In genomic region chr10:111881339-111882211, GRCm38 (mm10) we compare ENCODE assay signal across 12 mouse cellular contexts.
DNase-seq lines count a peak whose midpoint lies in the region; ATAC-seq lines count a peak whose summit lies in the region.
"Had no signal": no experiment of that assay in that cellular context is flagged by ENCODE, and none has a peak within 500 bp of the region (broad histone marks: within the 10 kb centered on the region; RNA-seq: fewer than 3 reads in every experiment).

No protein-coding gene starts in this region.

- H3K27me3 ChIP-seq in embryonic facial prominence, embryonic 13.5 days: no peaks in the 10 kb centered on the region
- no peaks in the 10 kb centered on the region for H3K27me3 ChIP-seq in hindbrain, embryonic 16.5 days (replicated peaks; ENCODE audit: control insufficient read depth, insufficient read depth, low read length)
- no peaks in the 10 kb centered on the region for H3K27me3 ChIP-seq in midbrain, embryonic 15.5 days (replicated peaks)
- H3K27me3 ChIP-seq: Patski; stomach, embryonic 15.5 days had no signal

- no peak overlapping the region for H3K27ac ChIP-seq in embryonic facial prominence, embryonic 13.5 days
- H3K27ac ChIP-seq in hindbrain, embryonic 16.5 days (ENCODE audit: low read depth, low read length): no peak overlapping the region
- H3K27ac ChIP-seq in midbrain, embryonic 15.5 days: peak overlapping the region; percentile 29; the same call in 1 of the 2 replicates
- H3K27ac ChIP-seq: stomach, embryonic 15.5 days had no signal

- no peaks in the 10 kb centered on the region for H3K9me3 ChIP-seq in embryonic facial prominence, embryonic 13.5 days
- no peaks in the 10 kb centered on the region for H3K9me3 ChIP-seq in hindbrain, embryonic 16.5 days (ENCODE audit: control insufficient read depth, low read length)
- no peaks in the 10 kb centered on the region for H3K9me3 ChIP-seq in midbrain, embryonic 15.5 days
- H3K9me3 ChIP-seq: stomach, embryonic 15.5 days had no signal

- DNase-seq in frontal cortex, postnatal 14 days (ENCODE audit: low spot score in 2 of 2): no peak
- no peak for DNase-seq in c-Kit-positive CD71-positive TER-119-positive erythroid progenitor cells, embryonic 14.5 days (ENCODE audit: low spot score)
- DNase-seq in cerebellum, postnatal 36 days: no peak
- DNase-seq in adrenal gland, adult (ENCODE audit: inconsistent age in 2 of 2, low spot score in 1 of 2): no peak
- DNase-seq: B cell, adult 2 months; lung, adult 18-20 months had no signal

- peak overlapping the region; percentile 39 for H3K4me2 ChIP-seq in embryonic facial prominence, embryonic 13.5 days
- peak overlapping the region; percentile 47 for H3K4me2 ChIP-seq in hindbrain, embryonic 16.5 days (ENCODE audit: low read length)
- H3K4me2 ChIP-seq in midbrain, embryonic 15.5 days: peak overlapping the region; percentile 46
- H3K4me2 ChIP-seq: stomach, embryonic 15.5 days had no signal

- no peak overlapping the region for H3K9ac ChIP-seq in embryonic facial prominence, embryonic 13.5 days
- H3K9ac ChIP-seq in hindbrain, embryonic 16.5 days (ENCODE audit: low read depth, low read length): peak overlapping the region; percentile 17
- no peak overlapping the region for H3K9ac ChIP-seq in midbrain, embryonic 15.5 days
- H3K9ac ChIP-seq: stomach, embryonic 15.5 days had no signal

- peaks cover 9% of the 10 kb centered on the region for H3K4me1 ChIP-seq in embryonic facial prominence, embryonic 13.5 days
- peaks cover 10% of the 10 kb centered on the region for H3K4me1 ChIP-seq in hindbrain, embryonic 16.5 days (ENCODE audit: control insufficient read depth, insufficient read depth, low read depth, low read length)
- peaks cover 4% of the 10 kb centered on the region for H3K4me1 ChIP-seq in midbrain, embryonic 15.5 days
- H3K4me1 ChIP-seq: stomach, embryonic 15.5 days had no signal

- ATAC-seq in frontal cortex, adult (ENCODE audit: low TSS enrichment): peak; percentile 29
- ATAC-seq in embryonic facial prominence, embryonic 13.5 days (ENCODE audit: insufficient number of reproducible peaks, insufficient read depth, low FRiP score, low TSS enrichment, low read depth): no peak
- ATAC-seq in hindbrain, embryonic 16.5 days: peak; percentile 68
- peak; percentile 68 for ATAC-seq in midbrain, embryonic 15.5 days (replicated peaks)

- H3K36me3 ChIP-seq in embryonic facial prominence, embryonic 13.5 days: no peaks in the 10 kb centered on the region
- no peaks in the 10 kb centered on the region for H3K36me3 ChIP-seq in hindbrain, embryonic 16.5 days (ENCODE audit: control insufficient read depth, insufficient read depth, low read length)
- no peaks in the 10 kb centered on the region for H3K36me3 ChIP-seq in midbrain, embryonic 15.5 days (replicated peaks)
- H3K36me3 ChIP-seq: stomach, embryonic 15.5 days had no signal

- peak overlapping the region; percentile 18; the same call in 1 of the 2 replicates for H3K4me3 ChIP-seq in embryonic facial prominence, embryonic 13.5 days
- peak overlapping the region; percentile 17 for H3K4me3 ChIP-seq in hindbrain, embryonic 16.5 days (ENCODE audit: low read length)
- peak overlapping the region; percentile 13 for H3K4me3 ChIP-seq in midbrain, embryonic 15.5 days
- H3K4me3 ChIP-seq: stomach, embryonic 15.5 days had no signal

- 41% methylated on average over 24 of the region's 24 CpGs for WGBS in embryonic facial prominence, embryonic 13.5 days
- WGBS in hindbrain, embryonic 16.5 days: 37% methylated on average over 24 of the region's 24 CpGs
- WGBS in midbrain, embryonic 15.5 days: 25% methylated on average over 24 of the region's 24 CpGs
